17 mouse cellular contexts compared by ENCODE assay signal in genomic region chr16:78019605-78020285, GRCm38 (mm10).
DNase-seq lines count a peak whose midpoint lies in the region; ATAC-seq and TF ChIP-seq lines count a peak whose summit lies in the region.
"Had no signal": no experiment of that assay in that cellular context is flagged by ENCODE, and none has a peak within 500 bp of the region (broad histone marks: within the 10 kb centered on the region; RNA-seq: fewer than 3 reads in every experiment).

No protein-coding gene starts in this region.

- H3K9me3 ChIP-seq in forebrain, postnatal 0 days (ENCODE audit: low read length), result no peaks in the 10 kb centered on the region
- no peaks in the 10 kb centered on the region for H3K9me3 ChIP-seq in neural tube, embryonic 14.5 days (ENCODE audit: control insufficient read depth, low read length)
- no peaks in the 10 kb centered on the region for H3K9me3 ChIP-seq in heart, embryonic 11.5 days (replicated peaks; ENCODE audit: control insufficient read depth, low read length)
- H3K9me3 ChIP-seq: embryonic facial prominence, embryonic 10.5 days had no signal

- no peak overlapping the region for H3K9ac ChIP-seq in forebrain, postnatal 0 days
- H3K9ac ChIP-seq in neural tube, embryonic 14.5 days (replicated peaks; ENCODE audit: low read depth, low read length), result no peak overlapping the region
- no peak overlapping the region for H3K9ac ChIP-seq in heart, embryonic 11.5 days (ENCODE audit: low read depth, low read length)
- H3K9ac ChIP-seq: liver, embryonic 14.5 days had no signal

- peak; percentile 3 to 12 for DNase-seq in layer of hippocampus, postnatal 10 days (ENCODE audit: low spot score in 2 of 2)
- no peak for DNase-seq in layer of hippocampus, postnatal 36 days
- peak; percentile 40 for DNase-seq in brain, embryonic 18.5 days (ENCODE audit: low read depth, low spot score)
- DNase-seq in forebrain, postnatal 0 days, result peak; percentile 33
- DNase-seq in embryo, embryonic 10 days (ENCODE audit: low spot score), result no peak
- DNase-seq: adrenal gland, adult 2 months; cerebellum, adult 8-10 months; heart, adult 2 months; thymus, adult 2 months had no signal

- H3K27ac ChIP-seq in forebrain, postnatal 0 days (ENCODE audit: low read depth, low read length), result peak overlapping the region; percentile 23; the same call in 1 of the 2 replicates
- no peak overlapping the region for H3K27ac ChIP-seq in neural tube, embryonic 14.5 days (ENCODE audit: low read depth, low read length)
- no peak overlapping the region for H3K27ac ChIP-seq in heart, embryonic 11.5 days (ENCODE audit: low read depth, low read length)
- H3K27ac ChIP-seq: embryonic facial prominence, embryonic 10.5 days; heart, adult 2 months; liver, embryonic 14.5 days had no signal

- H3K4me3 ChIP-seq in forebrain, postnatal 0 days (ENCODE audit: low read depth, low read length), result peak overlapping the region; percentile 9; the same call in 1 of the 2 replicates
- no peak overlapping the region for H3K4me3 ChIP-seq in neural tube, embryonic 14.5 days (ENCODE audit: low read depth, low read length)
- no peak overlapping the region for H3K4me3 ChIP-seq in heart, embryonic 11.5 days (ENCODE audit: low read depth, low read length)
- H3K4me3 ChIP-seq: embryonic facial prominence, embryonic 10.5 days; erythroblast, embryonic 14.5 days; heart, adult 2 months; megakaryocyte, embryonic 14.5 days had no signal

- H3K36me3 ChIP-seq in forebrain, postnatal 0 days (ENCODE audit: insufficient read depth), result no peaks in the 10 kb centered on the region
- H3K36me3 ChIP-seq in neural tube, embryonic 14.5 days (ENCODE audit: control insufficient read depth, insufficient read depth, low read length), result no peaks in the 10 kb centered on the region
- no peaks in the 10 kb centered on the region for H3K36me3 ChIP-seq in heart, embryonic 11.5 days (ENCODE audit: control insufficient read depth, insufficient read depth, low read length)
- H3K36me3 ChIP-seq: embryonic facial prominence, embryonic 10.5 days had no signal

- no peaks in the 10 kb centered on the region for H3K27me3 ChIP-seq in forebrain, postnatal 0 days (ENCODE audit: insufficient read depth, low read length)
- no peaks in the 10 kb centered on the region for H3K27me3 ChIP-seq in neural tube, embryonic 14.5 days (ENCODE audit: control insufficient read depth, insufficient read depth, low read length)
- H3K27me3 ChIP-seq in heart, embryonic 11.5 days (ENCODE audit: control insufficient read depth, insufficient read depth, low read length), result no peaks in the 10 kb centered on the region
- H3K27me3 ChIP-seq: megakaryocyte, embryonic 14.5 days had no signal

- WGBS in forebrain, postnatal 0 days, result 17% methylated on average over 8 of the region's 8 CpGs
- WGBS in neural tube, embryonic 14.5 days, result 57% methylated on average over 8 of the region's 8 CpGs
- 58% methylated on average over 8 of the region's 8 CpGs for WGBS in heart, embryonic 11.5 days (ENCODE audit: insufficient replicate concordance)

- no peak overlapping the region for H3K4me2 ChIP-seq in forebrain, postnatal 0 days (ENCODE audit: low read depth)
- H3K4me2 ChIP-seq in neural tube, embryonic 14.5 days (ENCODE audit: low read depth, low read length), result peak overlapping the region; percentile 14; the same call in 1 of the 2 replicates
- H3K4me2 ChIP-seq in heart, embryonic 11.5 days, result no peak overlapping the region

- no peaks in the 10 kb centered on the region for H3K4me1 ChIP-seq in forebrain, postnatal 0 days (ENCODE audit: insufficient read depth)
- 0 out of 2 replicates have a peak, but pooled peaks cover 4% of the 10 kb centered on the region for H3K4me1 ChIP-seq in neural tube, embryonic 14.5 days (ENCODE audit: control insufficient read depth, insufficient read depth, low read length)
- H3K4me1 ChIP-seq in heart, embryonic 11.5 days (ENCODE audit: control insufficient read depth, insufficient read depth, low read length), result no peaks in the 10 kb centered on the region
- H3K4me1 ChIP-seq: embryonic facial prominence, embryonic 10.5 days; megakaryocyte, embryonic 14.5 days had no signal

- no peak for TF ChIP-seq CTCF in forebrain, postnatal 0 days (IDR thresholded peaks at IDR 0.05; ENCODE audit: low read depth)

- ATAC-seq in forebrain, postnatal 0 days, result peak; percentile 51; the same call in 1 of the 2 replicates
- ATAC-seq in neural tube, embryonic 14.5 days (ENCODE audit: low read depth), result peak; percentile 49; the same call in 1 of the 2 replicates
- no peak for ATAC-seq in heart, embryonic 11.5 days (replicated peaks; ENCODE audit: insufficient number of reproducible peaks, low FRiP score, low TSS enrichment)
- ATAC-seq: inflammation-experienced regulatory T-cells, adult 6 months; lung, postnatal 0 days had no signal

Comparison
In these comparisons a context has a peak if more than half of its experiments do, and no peak if none do; other contexts are left out.
1. DNase-seq: peak in layer of hippocampus, postnatal 10 days (2 of 2), brain, embryonic 18.5 days (single experiment) and forebrain, postnatal 0 days (single experiment); none in layer of hippocampus, postnatal 36 days (0 of 2) and embryo, embryonic 10 days (single experiment).